Mouse (Mus musculus) C2C12 (cell line): ENCODE measurements around the gene Clnk. TPM values are rescaled to one million over a fixed set of nuclear protein-coding genes. Genes with fewer than 3 reads are reported as not detected.

Source experiments
- H3K27me3 ChIP-seq: one replicate; pipeline ENCODE4 v1.6.1; 2011; ENCODE audit not compliant: control insufficient read depth, insufficient read depth, insufficient read length
- H3K36me3 ChIP-seq: one replicate; pipeline ENCODE4 v1.6.1; 2011; ENCODE audit not compliant: control insufficient read depth, insufficient read depth
- H3K4me3 ChIP-seq: one replicate; pipeline ENCODE4 v1.5.1; 2011; ENCODE audit warnings: mild to moderate bottlenecking, control low read depth; ENCODE audit not compliant: poor library complexity, insufficient read depth, severe bottlenecking
- H3K79me2 ChIP-seq: one replicate; pipeline ENCODE4 v1.6.1; 2011; ENCODE audit not compliant: control insufficient read depth, insufficient read depth
- H3K79me3 ChIP-seq: one replicate; pipeline ENCODE4 v1.6.1; 2011; ENCODE audit warnings: low read depth, control low read depth
- H3ac ChIP-seq: one replicate; pipeline ENCODE3; 2011; ENCODE audit warnings: low read depth; ENCODE audit not compliant: control insufficient read depth, insufficient read length
- CEBPB ChIP-seq: IDR thresholded peaks from one replicate; pipeline ENCODE4 v1.6.1; 2011; ENCODE audit warnings: low read depth, mild to moderate bottlenecking, control low read depth, moderate library complexity
- CTCF ChIP-seq: IDR thresholded peaks from one replicate; pipeline ENCODE4 v1.5.1; 2011; ENCODE audit not compliant: control insufficient read depth, insufficient read depth, insufficient read length
- FOSL1 ChIP-seq: IDR thresholded peaks from one replicate; pipeline ENCODE4 v1.8.0; 2011; ENCODE audit warnings: mild to moderate bottlenecking, low read length; ENCODE audit not compliant: poor library complexity, insufficient read depth, severe bottlenecking
- MAX ChIP-seq: IDR thresholded peaks from one replicate; pipeline ENCODE4 v1.6.1; 2011; ENCODE audit warnings: mild to moderate bottlenecking, control low read depth
- MYOD1 ChIP-seq: IDR thresholded peaks from one replicate; pipeline ENCODE4 v1.6.1; 2011; ENCODE audit warnings: low read depth; ENCODE audit not compliant: control insufficient read depth, insufficient read length
- MYOG ChIP-seq: IDR thresholded peaks from one replicate; pipeline ENCODE4 v1.6.1; 2011; ENCODE audit not compliant: control insufficient read depth, insufficient read length; ENCODE audit errors: extremely low read depth
- USF1 ChIP-seq: IDR thresholded peaks from one replicate; pipeline ENCODE4 v1.6.1; 2011; ENCODE audit warnings: low read depth, mild to moderate bottlenecking, control low read depth, moderate library complexity
- long read RNA-seq, 2 experiments: library from polyadenylated mRNA; unstranded; transcript quantifications; one replicate each; pipeline ENCODE4 v2.0.0; 2019 to 2020
- polyA plus RNA-seq: library from polyadenylated mRNA; unstranded; fragments of >200 nt; fragmentation: generic; extraction: Trizol; gene quantifications from one replicate; pipeline ENCODE4 v1.2.1, GENCODE M21; 2012; ENCODE audit warnings: missing spikeins

Clnk gene
- polyA plus RNA-seq: not detected
- long read RNA-seq, experiment 1: 0 reads
- long read RNA-seq, experiment 2: 0 reads

- TF ChIP-seq FOSL1 (no peak), USF1 (no peak), CTCF (no peak), MYOG (no peak), CEBPB (no peak), MYOD1 (no peak), MAX (no peak)
- Histone ChIP-seq H3K4me3 (no peak within 1 kb of the TSS), H3K36me3 (no peaks in the 10 kb centered on the region), H3K79me3 (no peaks in the 10 kb centered on the region), H3ac (no peak within 1 kb of the TSS), H3K27me3 (no peaks in the 10 kb centered on the region), H3K79me2 (no peaks in the 10 kb centered on the region)
Measured at GRCm38 (mm10) chr5:38876622-38877021, at the start of gene Clnk. Gene Clnk (minus strand): TSS chr5:38876812.

- Histone ChIP-seq H3K79me2 (no peaks in the 10 kb centered on the region), H3ac (no peak overlapping the region), H3K4me3 (no peak overlapping the region), H3K79me3 (no peaks in the 10 kb centered on the region), H3K27me3 (no peaks in the 10 kb centered on the region), H3K36me3 (no peaks in the 10 kb centered on the region)
- TF ChIP-seq CEBPB: no peak
- TF ChIP-seq FOSL1: no peak
- TF ChIP-seq USF1: no peak
- no peak for TF ChIP-seq CTCF
- TF ChIP-seq MYOG: no peak
- TF ChIP-seq MYOD1: no peak
- no peak for TF ChIP-seq MAX
Measured at GRCm38 (mm10) chr5:38905271-38905670, 28.7 kb upstream of the Clnk start.

- Histone ChIP-seq H3K79me2 (no peaks in the 10 kb centered on the region), H3K36me3 (no peaks in the 10 kb centered on the region), H3K4me3 (no peak overlapping the region), H3K79me3 (no peaks in the 10 kb centered on the region), H3ac (no peak overlapping the region), H3K27me3 (no peaks in the 10 kb centered on the region)
- TF ChIP-seq MAX (no peak), MYOD1 (no peak), MYOG (no peak), CTCF (no peak), CEBPB (no peak), USF1 (no peak)
Measured at GRCm38 (mm10) chr5:38904528-38905044, 28.0 kb upstream of the Clnk start.

GRCm38 (mm10) chr5:38902889-38903288 lies 26.3 kb upstream of the Clnk start:
- Histone ChIP-seq H3K36me3 (no peaks in the 10 kb centered on the region), H3ac (no peak overlapping the region), H3K79me2 (no peaks in the 10 kb centered on the region), H3K27me3 (no peaks in the 10 kb centered on the region), H3K4me3 (no peak overlapping the region), H3K79me3 (no peaks in the 10 kb centered on the region)
- TF ChIP-seq FOSL1 (no peak), CTCF (no peak), MYOG (no peak), CEBPB (no peak), USF1 (no peak)

- no peaks in the 10 kb centered on the region for H3K27me3 ChIP-seq
- H3K4me3 ChIP-seq: no peak overlapping the region
- H3ac ChIP-seq: no peak overlapping the region
- no peak for TF ChIP-seq USF1
- TF ChIP-seq MAX: no peak
- TF ChIP-seq FOSL1: no peak
- TF ChIP-seq MYOD1: no peak
- TF ChIP-seq CEBPB: no peak
- TF ChIP-seq MYOG: no peak
- no peak for TF ChIP-seq CTCF
- no peaks in the 10 kb centered on the region for H3K79me2 ChIP-seq
- no peaks in the 10 kb centered on the region for H3K79me3 ChIP-seq
- H3K36me3 ChIP-seq: no peaks in the 10 kb centered on the region
Measured at GRCm38 (mm10) chr5:38899051-38899450, 22.4 kb upstream of the Clnk start.

- H3K36me3 ChIP-seq: no peaks in the 10 kb centered on the region
- no peaks in the 10 kb centered on the region for H3K27me3 ChIP-seq
- no peak overlapping the region for H3K4me3 ChIP-seq
- no peaks in the 10 kb centered on the region for H3K79me3 ChIP-seq
- no peaks in the 10 kb centered on the region for H3K79me2 ChIP-seq
- no peak overlapping the region for H3ac ChIP-seq
- TF ChIP-seq USF1 (no peak), MYOG (no peak), CEBPB (no peak), MAX (no peak)
Measured at GRCm38 (mm10) chr5:38888646-38889045, 12.0 kb upstream of the Clnk start.
